Mouse (Mus musculus) layer of hippocampus, adult 2 months (tissue): ENCODE measurements at regions not wholly inside any gene's neighbourhood (a gene's known extent, or its start where the extent isn't known, plus 50 kb on each side); places are given as distances from the start of the nearest gene placed in this dataset.

Experiments
- DNase-seq, 2 experiments: peaks; one replicate each; pipeline ENCODE4 v3.0.0; 2022; ENCODE audit warnings: low spot score in 2 of 2
- H3K27ac ChIP-seq: fragments of 200-600 bp; 2 replicates; pipeline ENCODE4 v1.8.1; 2022
- H3K4me3 ChIP-seq: fragments of 200-600 bp; 2 replicates; pipeline ENCODE4 v1.8.1; 2022; ENCODE audit warnings: mild to moderate bottlenecking
- CTCF ChIP-seq: fragments of 200-600 bp; conservative IDR thresholded peaks from 2 replicates; pipeline ENCODE4 v1.8.1; 2022; ENCODE audit warnings: antibody characterized with exemption, mild to moderate bottlenecking, moderate library complexity

- no peak overlapping the region for H3K4me3 ChIP-seq
- no peak for DNase-seq
- no peak for TF ChIP-seq CTCF
- no peak overlapping the region for H3K27ac ChIP-seq
Measured at GRCm38 (mm10) chr16:74795360-74796302, 384.0 kb upstream of the Robo2 start.

- Histone ChIP-seq H3K4me3 (no peak overlapping the region), H3K27ac (no peak overlapping the region)
- no peak for DNase-seq
- no peak for TF ChIP-seq CTCF
Measured at GRCm38 (mm10) chr16:74785365-74786119, 373.9 kb upstream of the Robo2 start.

GRCm38 (mm10) chr16:74780388-74780787 lies 368.8 kb upstream of the Robo2 start:
- DNase-seq = no peak
- Histone ChIP-seq H3K27ac (no peak overlapping the region), H3K4me3 (no peak overlapping the region)
- no peak for TF ChIP-seq CTCF

GRCm38 (mm10) chr16:74768264-74768663 lies 356.6 kb upstream of the Robo2 start:
- no peak for TF ChIP-seq CTCF

GRCm38 (mm10) chr16:74756720-74757345 lies 345.2 kb upstream of the Robo2 start:
- TF ChIP-seq CTCF = no peak
- DNase-seq = no peak

More at GRCm38 (mm10) chr16:74768264-74768663, 356.6 kb upstream of the Robo2 start:
- no peak overlapping the region for H3K27ac ChIP-seq
- no peak overlapping the region for H3K4me3 ChIP-seq
- DNase-seq = no peak

GRCm38 (mm10) chr16:74750900-74751299 lies 339.3 kb upstream of the Robo2 start:
- H3K4me3 ChIP-seq = no peak overlapping the region
- no peak overlapping the region for H3K27ac ChIP-seq
- DNase-seq = no peak
- TF ChIP-seq CTCF = no peak

More at GRCm38 (mm10) chr16:74756720-74757345, 345.2 kb upstream of the Robo2 start:
- Histone ChIP-seq H3K27ac (no peak overlapping the region), H3K4me3 (no peak overlapping the region)

- Histone ChIP-seq H3K27ac (no peak overlapping the region), H3K4me3 (no peak overlapping the region)
- DNase-seq = no peak
- TF ChIP-seq CTCF = no peak
Measured at GRCm38 (mm10) chr16:74749006-74749405, 337.4 kb upstream of the Robo2 start.

- TF ChIP-seq CTCF = no peak
- DNase-seq = no peak
- Histone ChIP-seq H3K4me3 (no peak overlapping the region), H3K27ac (no peak overlapping the region)
Measured at GRCm38 (mm10) chr16:74743512-74743911, 331.9 kb upstream of the Robo2 start.

- Histone ChIP-seq H3K27ac (no peak overlapping the region), H3K4me3 (no peak overlapping the region)
- no peak for TF ChIP-seq CTCF
- DNase-seq = no peak
Measured at GRCm38 (mm10) chr16:74739194-74740135, 327.8 kb upstream of the Robo2 start.

- Histone ChIP-seq H3K27ac (no peak overlapping the region), H3K4me3 (no peak overlapping the region)
- TF ChIP-seq CTCF = no peak
- DNase-seq = no peak
Measured at GRCm38 (mm10) chr16:74732940-74733776, 321.5 kb upstream of the Robo2 start.

- H3K4me3 ChIP-seq = no peak overlapping the region
- no peak overlapping the region for H3K27ac ChIP-seq
- no peak for DNase-seq
- TF ChIP-seq CTCF = no peak
Measured at GRCm38 (mm10) chr16:74730169-74730794, 318.7 kb upstream of the Robo2 start.
